Mouse (Mus musculus): ENCODE data around the gene Brinp1.

The Brinp1 gene

DNA sequence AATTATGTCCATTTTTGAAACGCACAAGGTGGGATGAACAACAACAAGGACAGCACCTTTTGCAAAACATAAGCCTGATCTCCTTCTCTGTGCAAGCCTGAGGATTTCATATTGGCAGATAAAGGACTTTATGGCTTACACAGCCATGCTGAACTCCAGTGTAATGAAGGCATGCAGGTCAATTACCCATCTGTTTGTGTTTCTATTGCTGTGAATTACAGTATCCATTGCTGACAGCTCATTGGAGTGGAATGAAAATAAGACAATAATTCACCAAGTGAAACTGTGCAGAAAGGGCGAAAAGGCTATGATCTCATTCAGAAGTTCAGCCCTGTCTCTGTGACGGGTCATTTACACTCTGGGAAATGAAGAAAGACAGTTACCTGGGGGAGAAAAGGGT lies 147.7 kb downstream of the Brinp1 start:
- no peak for DNase-seq

DNA sequence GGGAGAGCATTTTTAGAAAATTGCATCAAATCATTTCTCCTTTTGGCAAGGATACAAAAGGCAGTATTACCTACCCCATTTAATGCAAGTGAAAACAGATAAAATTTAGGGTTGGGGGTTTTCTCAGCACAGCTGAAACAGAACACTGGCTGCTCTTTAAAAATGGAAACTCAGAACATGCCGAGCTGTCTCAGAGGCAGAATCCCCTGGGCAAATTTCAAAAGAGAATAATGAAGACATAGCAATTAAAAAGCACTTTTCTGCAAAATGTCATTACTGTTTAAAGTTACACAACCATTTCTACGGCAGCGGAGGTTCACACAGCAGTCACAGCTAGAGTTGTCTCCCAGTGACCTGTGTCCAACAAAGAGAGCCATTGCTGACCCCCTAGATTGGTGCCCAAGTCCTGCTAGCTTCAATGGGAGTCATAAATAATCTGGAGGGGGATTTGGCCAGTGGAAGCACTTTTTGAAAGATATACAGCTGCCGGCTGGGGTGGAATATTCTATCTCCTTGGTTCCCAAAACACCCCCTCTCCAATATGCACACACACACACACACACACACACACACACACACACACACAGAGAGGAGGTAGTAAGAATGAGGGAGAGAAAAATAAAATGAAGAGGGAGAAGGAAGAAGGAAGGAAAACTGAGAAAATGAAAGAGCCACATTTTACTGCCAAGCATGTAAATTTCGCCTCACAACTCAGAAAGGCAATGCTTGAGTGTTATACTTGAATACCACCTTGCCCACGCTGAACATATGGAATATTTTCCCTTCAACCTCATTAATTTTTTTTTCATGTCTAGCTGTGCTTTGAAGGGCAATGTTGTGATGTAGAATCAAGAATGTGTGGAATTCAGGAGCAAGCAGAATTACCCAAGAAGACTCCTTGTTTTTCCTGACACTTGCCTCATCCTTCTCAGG lies 152.0 kb downstream of the Brinp1 start:
- no peak for DNase-seq

DNA sequence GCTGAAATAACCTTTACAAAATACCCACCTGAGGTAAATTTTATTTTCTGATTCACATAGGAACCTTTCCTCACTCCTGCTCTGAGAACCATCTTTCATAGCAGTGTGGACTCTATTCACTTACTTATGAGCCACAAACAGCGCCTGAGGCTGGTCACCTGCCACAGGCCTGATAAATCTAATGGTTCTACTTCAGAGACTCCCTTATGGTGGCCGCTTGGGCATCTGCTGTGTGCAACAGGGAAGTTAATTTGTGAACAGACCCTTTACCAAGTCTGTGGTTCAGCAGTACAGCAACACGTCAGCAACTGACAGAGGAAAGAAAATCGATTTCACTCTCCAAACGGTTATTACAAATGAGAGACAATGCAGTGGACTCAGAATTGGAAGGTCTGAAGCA lies 164.2 kb downstream of the Brinp1 start:
- no peak for DNase-seq

DNA sequence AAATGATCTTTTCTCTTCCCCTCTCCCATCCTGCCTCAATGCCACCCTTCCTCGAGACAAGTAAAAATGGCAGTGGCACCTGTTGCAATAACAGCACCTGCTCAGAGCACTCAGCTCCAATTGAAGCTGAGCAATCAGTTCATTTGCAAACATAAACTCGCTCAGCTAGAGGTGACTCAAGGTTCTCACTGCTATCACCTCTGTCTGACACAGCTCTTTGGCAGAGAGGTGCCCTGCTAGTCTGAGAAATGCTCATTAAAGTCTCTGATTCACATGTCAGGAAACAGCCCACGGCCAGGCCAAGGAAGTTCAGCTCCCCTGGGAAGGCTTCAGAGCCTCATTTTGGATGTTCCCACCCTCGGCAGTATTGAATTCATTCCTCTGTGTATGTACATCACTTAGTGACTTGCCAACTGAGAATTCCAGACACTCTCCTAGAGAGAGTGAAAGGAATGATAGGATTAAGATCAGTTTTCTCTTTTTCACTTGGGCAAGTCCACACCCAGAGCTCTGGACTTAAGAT lies 165.7 kb downstream of the Brinp1 start:
- DNase-seq: no peak

DNA sequence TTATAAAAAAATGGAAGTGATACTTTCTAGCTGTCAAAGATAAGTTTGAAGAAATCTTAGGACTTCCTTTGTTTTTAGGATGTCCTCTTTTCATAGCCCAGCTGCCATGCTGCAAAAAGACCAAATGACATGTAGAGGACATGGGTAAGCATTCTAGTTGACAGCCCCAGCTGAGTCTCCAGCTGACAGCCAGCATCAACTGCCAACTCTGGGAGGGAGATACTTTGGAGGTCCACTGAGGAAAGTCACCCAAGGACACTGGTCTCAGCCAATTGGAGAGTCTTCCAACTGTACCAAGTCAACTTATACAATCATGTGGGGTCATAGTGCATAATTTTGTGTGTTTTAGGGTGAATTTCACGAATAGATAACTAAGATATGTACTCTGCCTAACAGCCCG lies 166.6 kb downstream of the Brinp1 start:
- no peak for DNase-seq

DNA sequence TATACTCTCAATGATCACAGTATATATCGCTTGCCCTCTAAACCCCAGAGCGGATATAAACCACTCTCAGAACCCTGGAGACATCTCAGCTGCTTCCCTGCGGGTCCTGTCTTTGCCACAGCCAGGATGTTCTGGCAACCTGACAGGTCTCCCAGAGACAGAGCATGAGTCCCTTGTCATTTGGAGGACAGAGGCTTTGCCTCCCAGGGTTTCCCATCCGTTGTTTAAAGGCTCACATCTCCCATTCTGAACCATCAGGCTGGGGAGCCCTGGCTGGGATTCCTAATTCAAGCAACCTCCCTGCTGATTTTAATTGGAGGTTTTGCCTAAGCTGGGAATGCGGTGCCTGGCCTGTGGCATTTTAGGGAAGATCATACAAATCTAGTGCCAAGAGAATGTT lies 185.9 kb downstream of the Brinp1 start:
- DNase-seq: peak; percentile 85

DNA sequence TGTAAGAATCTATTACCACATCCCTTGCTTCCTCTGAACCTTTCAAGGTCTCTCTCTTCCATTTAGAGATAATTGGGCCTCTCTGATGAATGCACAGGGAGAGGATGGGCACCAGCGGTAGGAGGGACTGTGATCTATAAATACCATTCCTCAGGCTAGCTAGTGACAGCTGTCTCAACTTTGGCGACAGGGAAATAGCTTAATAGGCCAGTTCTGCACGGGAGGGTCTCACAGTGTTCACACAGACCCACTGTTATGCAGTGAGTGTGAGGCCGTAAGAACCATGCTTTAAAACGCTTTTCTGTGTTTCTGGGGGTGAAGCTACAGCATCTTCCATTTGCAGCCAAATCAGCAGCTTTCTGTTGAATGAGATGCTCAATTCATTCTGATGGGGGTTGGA lies 186.8 kb downstream of the Brinp1 start:
- DNase-seq: peak in 1 of 2 experiments; percentile 24

DNA sequence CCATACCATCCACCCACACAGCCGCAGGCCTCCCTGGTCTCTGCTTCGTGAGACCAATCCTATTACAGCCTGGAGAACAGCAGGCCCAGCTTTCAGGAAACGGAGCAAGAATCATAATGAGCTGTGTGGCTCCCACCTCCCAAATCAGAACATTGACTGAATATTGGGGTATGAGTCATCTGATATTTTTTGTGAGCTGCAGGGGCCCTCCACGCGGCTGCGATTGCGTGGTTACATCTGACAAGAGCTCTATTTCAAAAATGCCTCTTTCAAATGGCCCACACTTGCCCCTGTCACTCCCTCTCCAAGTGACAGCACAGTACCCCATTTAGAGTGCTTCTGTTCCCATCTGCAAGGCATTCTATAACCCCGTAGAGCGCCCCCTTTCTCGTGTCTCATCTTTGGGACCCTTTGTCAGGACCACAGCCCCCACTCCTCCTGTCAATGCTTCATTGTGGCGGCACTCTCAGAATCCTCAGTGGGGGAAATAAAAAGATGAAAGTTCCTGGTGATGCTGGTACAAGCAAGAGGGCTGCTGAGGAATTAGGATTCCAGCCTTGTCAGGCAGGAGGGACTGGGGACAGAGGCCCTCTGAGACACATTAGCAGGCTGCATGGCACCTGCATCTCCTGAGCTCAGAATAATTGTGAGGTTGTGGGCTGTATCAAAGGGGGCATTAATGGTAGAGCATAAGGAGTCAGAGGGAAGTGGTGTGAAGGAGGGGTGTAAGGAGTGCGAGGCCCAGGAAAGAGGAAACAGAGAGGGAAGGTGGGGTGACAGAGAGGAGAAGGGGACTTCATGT lies 188.2 kb downstream of the Brinp1 start:
- DNase-seq: peak in 1 of 2 experiments; percentile 19

DNA sequence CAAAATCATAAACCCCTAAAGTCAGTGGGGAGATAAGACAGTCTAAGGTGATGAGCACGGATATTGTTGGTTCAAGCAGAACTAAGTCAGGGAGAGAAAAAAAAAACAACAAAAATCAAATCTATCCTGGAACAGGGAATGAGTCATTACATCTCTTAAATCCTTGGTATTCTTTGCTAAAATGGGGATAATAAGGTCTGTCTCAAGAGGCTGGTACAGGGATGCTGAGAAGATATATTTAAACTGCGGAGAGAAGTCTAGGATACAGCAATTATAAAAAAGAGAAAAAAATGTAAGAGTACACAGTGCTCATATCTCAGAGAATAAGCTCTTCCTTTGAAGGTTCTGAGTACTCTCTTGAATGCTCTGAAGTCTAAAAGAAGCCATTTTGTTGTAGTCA lies 189.3 kb downstream of the Brinp1 start:
- DNase-seq: no peak

DNA sequence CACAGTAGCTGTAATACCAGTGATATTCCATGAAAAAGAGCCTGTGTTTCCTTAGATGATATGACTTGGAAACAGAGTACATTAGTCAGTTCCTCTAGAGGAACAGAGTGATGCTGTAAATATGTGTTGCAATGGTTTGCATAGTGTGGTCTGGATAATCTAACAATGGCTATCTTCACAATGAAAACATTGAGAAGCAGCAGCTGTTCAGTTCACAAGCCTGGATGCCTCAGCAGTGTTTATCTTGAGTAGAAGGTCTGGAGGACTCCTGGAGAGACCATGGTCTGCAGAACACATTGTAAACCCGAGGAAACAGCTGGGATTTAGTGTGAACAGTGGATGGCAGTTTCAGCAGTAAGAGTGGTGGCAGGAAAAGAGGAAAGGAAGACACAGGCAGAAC lies 233.2 kb downstream of the Brinp1 start:
- no peak for DNase-seq

Data from cerebellum, adult 18-20 months (tissue).